Mouse (Mus musculus): ENCODE measurements around the gene Syt1. TPM values are rescaled to one million over a fixed set of nuclear protein-coding genes. Genes with fewer than 3 reads are reported as not detected.
A peak's percentile ranks its signal among the peaks of the same experiment; 100 is the strongest.

Gene Syt1
- polyA plus RNA-seq, 1 experiment = 748 TPM

GRCm38 (mm10) chr10:108568925-108569324 is 441.9 kb downstream of the Syt1 start:
- H3K4me3 ChIP-seq (ENCODE audit: insufficient read depth, low read length) = no peak overlapping the region
- peaks cover 9% of the 10 kb centered on the region for H3K4me1 ChIP-seq (ENCODE audit: control insufficient read depth, insufficient read depth, low read length)
- no peak overlapping the region for H3K27ac ChIP-seq (ENCODE audit: insufficient read depth, low read length)
- no peak for TF ChIP-seq POLR2A (IDR thresholded peaks at IDR 0.05; ENCODE audit: extremely low read depth, insufficient read depth, low read length)
- TF ChIP-seq CTCF (IDR thresholded peaks at IDR 0.05; ENCODE audit: extremely low read depth, insufficient read depth, low read length) = no peak

- H3K27ac ChIP-seq (ENCODE audit: insufficient read depth, low read length) = peak overlapping the region; percentile 59; the same call in 1 of the 2 replicates
- peaks cover 10% of the 10 kb centered on the region for H3K4me1 ChIP-seq (ENCODE audit: control insufficient read depth, insufficient read depth, low read length)
- no peak overlapping the region for H3K4me3 ChIP-seq (ENCODE audit: insufficient read depth, low read length)
- TF ChIP-seq CTCF (IDR thresholded peaks at IDR 0.05; ENCODE audit: extremely low read depth, insufficient read depth, low read length) (no peak), POLR2A (IDR thresholded peaks at IDR 0.05; ENCODE audit: extremely low read depth, insufficient read depth, low read length) (no peak)
These were observed 442.6 kb downstream of the Syt1 start for GRCm38 (mm10) chr10:108568136-108568535.

GRCm38 (mm10) chr10:108567456-108567855 is 443.3 kb downstream of the Syt1 start:
- Histone ChIP-seq H3K4me1 (ENCODE audit: control insufficient read depth, insufficient read depth, low read length) (peaks cover 10% of the 10 kb centered on the region), H3K27ac (ENCODE audit: insufficient read depth, low read length) (no peak overlapping the region), H3K4me3 (ENCODE audit: insufficient read depth, low read length) (no peak overlapping the region)
- TF ChIP-seq POLR2A (IDR thresholded peaks at IDR 0.05; ENCODE audit: extremely low read depth, insufficient read depth, low read length) = no peak
- no peak for TF ChIP-seq CTCF (IDR thresholded peaks at IDR 0.05; ENCODE audit: extremely low read depth, insufficient read depth, low read length)

- H3K27ac ChIP-seq (ENCODE audit: insufficient read depth, low read length) = peak overlapping the region; percentile 12; the same call in 1 of the 2 replicates
- H3K4me1 ChIP-seq (ENCODE audit: control insufficient read depth, insufficient read depth, low read length) = peaks cover 11% of the 10 kb centered on the region
- H3K4me3 ChIP-seq (ENCODE audit: insufficient read depth, low read length) = no peak overlapping the region
- TF ChIP-seq POLR2A (IDR thresholded peaks at IDR 0.05; ENCODE audit: extremely low read depth, insufficient read depth, low read length) = no peak
- no peak for TF ChIP-seq CTCF (IDR thresholded peaks at IDR 0.05; ENCODE audit: extremely low read depth, insufficient read depth, low read length)
These were observed 451.2 kb downstream of the Syt1 start for GRCm38 (mm10) chr10:108559607-108559908.

- Histone ChIP-seq H3K4me3 (ENCODE audit: insufficient read depth, low read length) (no peak overlapping the region), H3K4me1 (ENCODE audit: control insufficient read depth, insufficient read depth, low read length) (peaks cover 6% of the 10 kb centered on the region; the same call in 1 of the 2 replicates), H3K27ac (ENCODE audit: insufficient read depth, low read length) (no peak overlapping the region)
- TF ChIP-seq POLR2A (IDR thresholded peaks at IDR 0.05; ENCODE audit: extremely low read depth, insufficient read depth, low read length) (no peak), CTCF (IDR thresholded peaks at IDR 0.05; ENCODE audit: extremely low read depth, insufficient read depth, low read length) (no peak)
These were observed 451.8 kb downstream of the Syt1 start for GRCm38 (mm10) chr10:108558812-108559606.

- H3K4me1 ChIP-seq (ENCODE audit: control insufficient read depth, insufficient read depth, low read length) = peaks cover 2% of the 10 kb centered on the region; the same call in 1 of the 2 replicates
- TF ChIP-seq CTCF (IDR thresholded peaks at IDR 0.05; ENCODE audit: extremely low read depth, insufficient read depth, low read length) (no peak), POLR2A (IDR thresholded peaks at IDR 0.05; ENCODE audit: extremely low read depth, insufficient read depth, low read length) (no peak)
- H3K4me3 ChIP-seq (ENCODE audit: insufficient read depth, low read length) = no peak overlapping the region
- H3K27ac ChIP-seq (ENCODE audit: insufficient read depth, low read length) = no peak overlapping the region
These were observed 458.2 kb downstream of the Syt1 start for GRCm38 (mm10) chr10:108552544-108552943.

GRCm38 (mm10) chr10:108545715-108546114 is 465.1 kb downstream of the Syt1 start:
- H3K4me3 ChIP-seq (ENCODE audit: insufficient read depth, low read length) = no peak overlapping the region

GRCm38 (mm10) chr10:108541555-108541954 is 469.2 kb downstream of the Syt1 start:
- H3K4me3 ChIP-seq (ENCODE audit: insufficient read depth, low read length) = no peak overlapping the region
- H3K27ac ChIP-seq (ENCODE audit: insufficient read depth, low read length) = no peak overlapping the region
- peaks cover 1% of the 10 kb centered on the region; the same call in 1 of the 2 replicates for H3K4me1 ChIP-seq (ENCODE audit: control insufficient read depth, insufficient read depth, low read length)
- no peak for TF ChIP-seq POLR2A (IDR thresholded peaks at IDR 0.05; ENCODE audit: extremely low read depth, insufficient read depth, low read length)
- no peak for TF ChIP-seq CTCF (IDR thresholded peaks at IDR 0.05; ENCODE audit: extremely low read depth, insufficient read depth, low read length)

More at GRCm38 (mm10) chr10:108545715-108546114, 465.1 kb downstream of the Syt1 start:
- peak overlapping the region; percentile 21; the same call in 1 of the 2 replicates for H3K27ac ChIP-seq (ENCODE audit: insufficient read depth, low read length)
- TF ChIP-seq POLR2A (IDR thresholded peaks at IDR 0.05; ENCODE audit: extremely low read depth, insufficient read depth, low read length) (no peak), CTCF (IDR thresholded peaks at IDR 0.05; ENCODE audit: extremely low read depth, insufficient read depth, low read length) (no peak)
- peaks cover 3% of the 10 kb centered on the region; the same call in 1 of the 2 replicates for H3K4me1 ChIP-seq (ENCODE audit: control insufficient read depth, insufficient read depth, low read length)

- no peak overlapping the region for H3K4me3 ChIP-seq (ENCODE audit: insufficient read depth, low read length)
- no peak overlapping the region for H3K27ac ChIP-seq (ENCODE audit: insufficient read depth, low read length)
- no peaks in the 10 kb centered on the region for H3K4me1 ChIP-seq (ENCODE audit: control insufficient read depth, insufficient read depth, low read length)
- TF ChIP-seq CTCF (IDR thresholded peaks at IDR 0.05; ENCODE audit: extremely low read depth, insufficient read depth, low read length) (no peak), POLR2A (IDR thresholded peaks at IDR 0.05; ENCODE audit: extremely low read depth, insufficient read depth, low read length) (no peak)
These were observed 472.2 kb downstream of the Syt1 start for GRCm38 (mm10) chr10:108538546-108538945.

- H3K4me3 ChIP-seq (ENCODE audit: insufficient read depth, low read length) = no peak overlapping the region
- H3K4me1 ChIP-seq (ENCODE audit: control insufficient read depth, insufficient read depth, low read length) = no peaks in the 10 kb centered on the region
- TF ChIP-seq POLR2A (IDR thresholded peaks at IDR 0.05; ENCODE audit: extremely low read depth, insufficient read depth, low read length) = no peak
- peak; percentile 31; the same call in 1 of the 2 replicates for TF ChIP-seq CTCF (IDR thresholded peaks at IDR 0.05; ENCODE audit: extremely low read depth, insufficient read depth, low read length)
- no peak overlapping the region for H3K27ac ChIP-seq (ENCODE audit: insufficient read depth, low read length)
These were observed 473.1 kb downstream of the Syt1 start for GRCm38 (mm10) chr10:108537641-108538040.

Data from cortical plate, adult 2 months (tissue).